8 mouse cellular contexts compared by ENCODE assay signal in the genomic region with DNA sequence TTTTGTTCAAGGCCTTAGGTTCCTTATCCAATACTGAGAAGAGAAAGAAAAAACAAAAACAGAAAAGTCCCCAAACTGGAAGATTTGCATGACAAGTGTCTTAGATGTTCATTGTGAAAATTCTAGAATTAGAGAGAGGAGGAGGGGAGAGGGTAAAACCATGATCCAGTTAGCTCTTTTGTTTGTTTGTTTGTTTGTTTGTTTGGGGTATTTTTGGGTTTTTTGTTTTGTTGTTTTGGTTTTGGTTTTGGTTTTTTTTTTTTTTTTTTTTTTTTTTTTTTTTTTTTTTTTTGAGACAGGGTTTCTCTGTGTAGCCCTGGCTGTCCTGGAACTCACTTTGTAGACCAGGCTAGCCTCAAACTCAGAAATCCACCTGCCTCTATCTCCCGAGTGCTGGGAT.
DNase-seq lines count a peak whose midpoint lies in the region; ATAC-seq and TF ChIP-seq lines count a peak whose summit lies in the region.
"Not testable (repeated sequence)": the region's sequence is repeated elsewhere in the genome, so short reads cannot be mapped to it uniquely, and the experiment has no call there.

No protein-coding gene starts in this region.

- not testable (repeated sequence) for H3K4me2 ChIP-seq in CH12.LX (ENCODE audit: insufficient read depth, low read depth, poor library complexity, severe bottlenecking); heart, embryonic 11.5 days; hindbrain, embryonic 12.5 days (replicated peaks); intestine, postnatal 0 days (replicated peaks; ENCODE audit: low read depth); limb, embryonic 15.5 days; neural tube, embryonic 15.5 days

- not testable (repeated sequence) for H3K36me3 ChIP-seq in CH12.LX (replicated peaks in 1 of 2; ENCODE audit: control insufficient read depth in 1 of 2, insufficient read depth in 1 of 2, low read length in 1 of 2); forebrain, embryonic 10.5 days (replicated peaks); heart, embryonic 11.5 days (ENCODE audit: control insufficient read depth, insufficient read depth, low read length); hindbrain, embryonic 12.5 days; intestine, postnatal 0 days (ENCODE audit: control insufficient read depth, insufficient read depth); limb, embryonic 15.5 days; macrophage (ENCODE audit: inconsistent target); neural tube, embryonic 15.5 days

- not testable (repeated sequence) for H3K27ac ChIP-seq in CH12.LX (ENCODE audit: insufficient read depth, low read depth)
- H3K27ac ChIP-seq in forebrain, embryonic 10.5 days = peak overlapping the region; percentile 85
- H3K27ac ChIP-seq in heart, embryonic 11.5 days (ENCODE audit: low read depth, low read length) = peak overlapping the region; percentile 65; the same call in 1 of the 2 replicates
- H3K27ac ChIP-seq in hindbrain, embryonic 12.5 days = peak overlapping the region; percentile 71; the same call in 1 of the 2 replicates
- H3K27ac ChIP-seq in intestine, postnatal 0 days (ENCODE audit: low read depth, low read length) = peak overlapping the region; percentile 74; the same call in 1 of the 2 replicates
- peak overlapping the region; percentile 86 for H3K27ac ChIP-seq in limb, embryonic 15.5 days
- H3K27ac ChIP-seq in macrophage = peak overlapping the region; percentile 69
- H3K27ac ChIP-seq in neural tube, embryonic 15.5 days (replicated peaks) = peak overlapping the region; percentile 67; the same call in 1 of the 2 replicates

- not testable (repeated sequence) for H3K4me3 ChIP-seq in CH12.LX (replicated peaks in 1 of 3; ENCODE audit: low read depth in 2 of 3, low read length in 2 of 3, poor library complexity in 1 of 3); forebrain, embryonic 10.5 days; heart, embryonic 11.5 days (ENCODE audit: low read depth, low read length); hindbrain, embryonic 12.5 days; intestine, postnatal 0 days (ENCODE audit: low read depth, low read length); limb, embryonic 15.5 days; macrophage (ENCODE audit: inconsistent target); neural tube, embryonic 15.5 days (replicated peaks)

- peaks cover 13 to 36% of the 10 kb centered on the region in 2 experiments for H3K4me1 ChIP-seq in CH12.LX (ENCODE audit: control insufficient read depth in 1 of 2, insufficient read depth in 2 of 2)
- H3K4me1 ChIP-seq in forebrain, embryonic 10.5 days = peaks cover 21% of the 10 kb centered on the region
- not testable (repeated sequence) for H3K4me1 ChIP-seq in heart, embryonic 11.5 days (ENCODE audit: control insufficient read depth, insufficient read depth, low read length)
- H3K4me1 ChIP-seq in hindbrain, embryonic 12.5 days = peaks cover 16% of the 10 kb centered on the region
- H3K4me1 ChIP-seq in intestine, postnatal 0 days (replicated peaks; ENCODE audit: control insufficient read depth, insufficient read depth, low read length) = peaks cover 17% of the 10 kb centered on the region; the same call in 1 of the 2 replicates
- H3K4me1 ChIP-seq in limb, embryonic 15.5 days = peaks cover 34% of the 10 kb centered on the region
- H3K4me1 ChIP-seq in neural tube, embryonic 15.5 days = peaks cover 28% of the 10 kb centered on the region

- H3K27me3 ChIP-seq in CH12.LX (replicated peaks); forebrain, embryonic 10.5 days (ENCODE audit: poor library complexity, severe bottlenecking); heart, embryonic 11.5 days (ENCODE audit: control insufficient read depth, insufficient read depth, low read length); hindbrain, embryonic 12.5 days; intestine, postnatal 0 days (replicated peaks; ENCODE audit: control insufficient read depth, insufficient read depth, low read length); limb, embryonic 15.5 days; neural tube, embryonic 15.5 days (replicated peaks): not testable (repeated sequence)

- in situ Hi-C loops in CH12.LX (cut with MboI; ENCODE audit: low pct_ligation_motif_present, low pct_unique_long_range_greater_than_20kb, low sequenced_read_pairs) = not testable (repeated sequence)

- not testable (repeated sequence) for TF ChIP-seq EP300 in CH12.LX (IDR thresholded peaks at IDR 0.05; ENCODE audit: low read length)

- TF ChIP-seq CTCF in CH12.LX (conservative IDR thresholded peaks at IDR 0.05 in 1 of 2, IDR thresholded peaks at IDR 0.05 in 1 of 2; ENCODE audit: low read depth in 2 of 2, low read length in 2 of 2); intestine, postnatal 0 days (IDR thresholded peaks at IDR 0.05; ENCODE audit: low read depth): not testable (repeated sequence)

- TF ChIP-seq POLR2A in CH12.LX (IDR thresholded peaks at IDR 0.05; ENCODE audit: low read depth, low read length) = not testable (repeated sequence)

- H3K79me2 ChIP-seq in CH12.LX (replicated peaks; ENCODE audit: control insufficient read depth, extremely low read depth, insufficient read depth, poor library complexity, severe bottlenecking); macrophage (ENCODE audit: inconsistent target): not testable (repeated sequence)

- not testable (repeated sequence) for H3K9me3 ChIP-seq in CH12.LX (replicated peaks; ENCODE audit: low read length); forebrain, embryonic 10.5 days; heart, embryonic 11.5 days (replicated peaks; ENCODE audit: control insufficient read depth, low read length); hindbrain, embryonic 12.5 days (replicated peaks); intestine, postnatal 0 days (ENCODE audit: control insufficient read depth); limb, embryonic 15.5 days; neural tube, embryonic 15.5 days (replicated peaks)

- not testable (repeated sequence) for TF ChIP-seq RAD21 in CH12.LX (IDR thresholded peaks at IDR 0.05; ENCODE audit: low read depth, low read length)

- DNase-seq in CH12.LX (ENCODE audit: extremely low read depth) = peak; percentile 26
- DNase-seq in forebrain, embryonic 10.5 days (ENCODE audit: extremely low spot score, low spot score) = not testable (repeated sequence)

- dilution Hi-C loops in CH12.LX (cut with MboI; ENCODE audit: extremely low pct_ligation_motif_present, extremely low pct_unique_long_range_greater_than_20kb, low sequenced_read_pairs) = not testable (repeated sequence)

- WGBS in forebrain, embryonic 10.5 days = 68% methylated on average over 1 of the region's 1 CpGs
- 50% methylated on average over 1 of the region's 1 CpGs for WGBS in heart, embryonic 11.5 days (ENCODE audit: insufficient replicate concordance)
- 71% methylated on average over 1 of the region's 1 CpGs for WGBS in hindbrain, embryonic 12.5 days
- WGBS in intestine, postnatal 0 days = 87% methylated on average over 1 of the region's 1 CpGs
- WGBS in limb, embryonic 15.5 days = 86% methylated on average over 1 of the region's 1 CpGs
- WGBS in macrophage (ENCODE audit: missing documents) = 93% methylated on average over 1 of the region's 1 CpGs
- WGBS in neural tube, embryonic 15.5 days = 75% methylated on average over 1 of the region's 1 CpGs

- not testable (repeated sequence) for ATAC-seq in heart, embryonic 11.5 days (replicated peaks; ENCODE audit: insufficient number of reproducible peaks, low FRiP score, low TSS enrichment); hindbrain, embryonic 12.5 days (ENCODE audit: low FRiP score); intestine, postnatal 0 days; limb, embryonic 15.5 days (ENCODE audit: insufficient number of reproducible peaks, low FRiP score, low TSS enrichment, low read depth); neural tube, embryonic 15.5 days (ENCODE audit: low FRiP score)

- not testable (repeated sequence) for H3K9ac ChIP-seq in CH12.LX (ENCODE audit: insufficient read depth, low read depth); heart, embryonic 11.5 days (ENCODE audit: low read depth, low read length); hindbrain, embryonic 12.5 days; intestine, postnatal 0 days (ENCODE audit: low read depth, low read length); limb, embryonic 15.5 days; neural tube, embryonic 15.5 days (replicated peaks)

TF ChIP-seq in CH12.LX, 34 proteins besides CTCF, POLR2A, EP300 and RAD21:
- peak; percentile 76 for TF ChIP-seq ZNF384 (IDR thresholded peaks at IDR 0.05; ENCODE audit: low read depth, low read length)
